Mouse (Mus musculus) left cerebral cortex, postnatal 25 days (tissue): Measurements from ENCODE around the gene Gm10320. TPM values are rescaled to one million over a fixed set of nuclear protein-coding genes. Genes with fewer than 3 reads are reported as not detected.

Experiments
- DNase-seq, 2 experiments: peaks; one replicate each; pipeline ENCODE4 v3.0.0; 2022; ENCODE audit warnings: low spot score in 2 of 2, mixed read lengths in 1 of 2
- intact Hi-C: fragments of 180-260 bp; cut with DNase I; formaldehyde crosslinking; loops from one replicate; pipeline ENCODE4 v1.15.1; 2025
- total RNA-seq, 2 experiments: library from RNA; stranded (reverse); gene quantifications; 2 replicates each; pipeline ENCODE4 v1.2.3; 2021

Gm10320 gene
- total RNA-seq, 2 experiments from 2014 or later = not detected

GRCm38 (mm10) chr13:98504661-98505488 lies 13.1 kb upstream of the Gm10320 start:
- intact Hi-C loops = loop anchor here (5.0 kb wide), 2 partner anchors 82 to 138 kb away; no protein-coding TSS in a partner anchor
- no peak for DNase-seq

GRCm38 (mm10) chr13:98504181-98504660 lies 12.4 kb upstream of the Gm10320 start:
- intact Hi-C loops = loop anchor here (5.0 kb wide), 2 partner anchors 83 to 137 kb away; no protein-coding TSS in a partner anchor
- DNase-seq = no peak

GRCm38 (mm10) chr13:98503601-98504000 lies 11.8 kb upstream of the Gm10320 start:
- intact Hi-C loops = loop anchor here (2.0 to 5.0 kb wide), 3 partner anchors 84 to 151 kb away; no protein-coding TSS in a partner anchor
- DNase-seq = peak in 1 of 2 experiments; percentile 7

GRCm38 (mm10) chr13:98502813-98503341 lies 11.1 kb upstream of the Gm10320 start:
- intact Hi-C loops = loop anchor here (2.0 to 5.0 kb wide), 3 partner anchors 84 to 150 kb away; no protein-coding TSS in a partner anchor

GRCm38 (mm10) chr13:98502236-98502812 lies 10.5 kb upstream of the Gm10320 start:
- intact Hi-C loops = loop anchor here (2.0 to 5.0 kb wide), 3 partner anchors 85 to 150 kb away; no protein-coding TSS in a partner anchor
- DNase-seq = no peak

More at GRCm38 (mm10) chr13:98502813-98503341, 11.1 kb upstream of the Gm10320 start:
- no peak for DNase-seq

GRCm38 (mm10) chr13:98501321-98501720 lies 9.5 kb upstream of the Gm10320 start:
- intact Hi-C loops = loop anchor here (5.0 kb wide), 2 partner anchors 86 to 134 kb away; no protein-coding TSS in a partner anchor
- no peak for DNase-seq

- intact Hi-C loops = loop anchor here (5.0 kb wide), 2 partner anchors 87 to 133 kb away; no protein-coding TSS in a partner anchor
Measured at GRCm38 (mm10) chr13:98500471-98501125, 8.8 kb upstream of the Gm10320 start.

GRCm38 (mm10) chr13:98498561-98498960 lies 6.8 kb upstream of the Gm10320 start:
- no peak for DNase-seq
- intact Hi-C loops = no loop called here

More at GRCm38 (mm10) chr13:98500471-98501125, 8.8 kb upstream of the Gm10320 start:
- no peak for DNase-seq

- intact Hi-C loops = no loop called here
- DNase-seq = no peak
Measured at GRCm38 (mm10) chr13:98498080-98498479, 6.3 kb upstream of the Gm10320 start.

- intact Hi-C loops = no loop called here
- DNase-seq = no peak
Measured at GRCm38 (mm10) chr13:98496917-98497870, 5.4 kb upstream of the Gm10320 start.

GRCm38 (mm10) chr13:98494492-98495064 lies 2.8 kb upstream of the Gm10320 start:
- DNase-seq = no peak
- intact Hi-C loops = no loop called here

GRCm38 (mm10) chr13:98492569-98493255 lies 911 bp upstream of the Gm10320 start:
- intact Hi-C loops = no loop called here
- no peak for DNase-seq

GRCm38 (mm10) chr13:98486726-98487125 lies 5.1 kb downstream of the Gm10320 start:
- intact Hi-C loops = no loop called here
- DNase-seq = no peak

GRCm38 (mm10) chr13:98486161-98486560 lies 5.6 kb downstream of the Gm10320 start:
- intact Hi-C loops = no loop called here
- no peak for DNase-seq

- intact Hi-C loops = no loop called here
- no peak for DNase-seq
Measured at GRCm38 (mm10) chr13:98485440-98485839, 6.4 kb downstream of the Gm10320 start.

GRCm38 (mm10) chr13:98477991-98478390 lies 13.8 kb downstream of the Gm10320 start:
- no peak for DNase-seq
- intact Hi-C loops = no loop called here

GRCm38 (mm10) chr13:98476839-98477495 lies 14.8 kb downstream of the Gm10320 start:
- DNase-seq = no peak
- intact Hi-C loops = no loop called here
